Mouse (Mus musculus) forebrain, embryonic 16.5 days (tissue): ENCODE measurements around the gene Kcnrg. TPM values are rescaled to one million over a fixed set of nuclear protein-coding genes. Genes with fewer than 3 reads are reported as not detected.

ENCODE experiments used
- ATAC-seq: fragments of 200-750 bp; cut with Nextera tagmentation; 2 replicates; pipeline ENCODE4 v1.8.0; 2017; ENCODE audit warnings: mild to moderate bottlenecking, moderate library complexity
- H3K27ac ChIP-seq: fragments of 300-500 bp; sonication (generic); 2 replicates; pipeline ENCODE4 v1.5.1; 2014; ENCODE audit warnings: low read length, control low read depth
- H3K27me3 ChIP-seq: fragments of 300-500 bp; sonication (generic); replicated peaks from 2 replicates; pipeline ENCODE4 v1.6.1; 2014; ENCODE audit warnings: low read length; ENCODE audit not compliant: control insufficient read depth, insufficient read depth
- H3K36me3 ChIP-seq: fragments of 300-500 bp; sonication (generic); 2 replicates; pipeline ENCODE4 v1.6.1; 2014; ENCODE audit not compliant: control insufficient read depth, insufficient read depth
- H3K4me1 ChIP-seq: fragments of 300-500 bp; sonication (generic); replicated peaks from 2 replicates; pipeline ENCODE4 v1.6.1; 2014; ENCODE audit warnings: low read length; ENCODE audit not compliant: control insufficient read depth, insufficient read depth
- H3K4me2 ChIP-seq: fragments of 300-500 bp; sonication (generic); 2 replicates; pipeline ENCODE4 v1.6.1; 2014; ENCODE audit warnings: mild to moderate bottlenecking, low read length, control low read depth
- H3K4me3 ChIP-seq: fragments of 300-500 bp; sonication (generic); replicated peaks from 2 replicates; pipeline ENCODE4 v1.5.1; 2014; ENCODE audit warnings: mild to moderate bottlenecking, low read length, control low read depth
- H3K9ac ChIP-seq: fragments of 300-500 bp; sonication (generic); replicated peaks from 2 replicates; pipeline ENCODE4 v1.6.1; 2014; ENCODE audit warnings: low read depth, low read length, control low read depth
- H3K9me3 ChIP-seq: fragments of 300-500 bp; sonication (generic); 2 replicates; pipeline ENCODE4 v1.6.1; 2016; ENCODE audit warnings: low read length; ENCODE audit not compliant: control insufficient read depth
- WGBS: fragments of 180-500 bp; shearing (Covaris S2); extraction: QIAGEN DNeasy Blood & Tissue Kit; methylation state at CpG from one replicate; pipeline ENCODE4 v1.1.7; 2014; 5-methylcytosine and 5-hydroxymethylcytosine counted together
- polyA plus RNA-seq: library from polyadenylated mRNA; unstranded; fragments of >200 nt; fragmentation: Nextera tagmentation; extraction: Ambion mirVana; gene quantifications from 2 replicates; pipeline ENCODE4 v1.2.1, GENCODE M21; 2015

Kcnrg gene
- polyA plus RNA-seq, 1 experiment from 2014 or later, result 3.7 TPM

DNA sequence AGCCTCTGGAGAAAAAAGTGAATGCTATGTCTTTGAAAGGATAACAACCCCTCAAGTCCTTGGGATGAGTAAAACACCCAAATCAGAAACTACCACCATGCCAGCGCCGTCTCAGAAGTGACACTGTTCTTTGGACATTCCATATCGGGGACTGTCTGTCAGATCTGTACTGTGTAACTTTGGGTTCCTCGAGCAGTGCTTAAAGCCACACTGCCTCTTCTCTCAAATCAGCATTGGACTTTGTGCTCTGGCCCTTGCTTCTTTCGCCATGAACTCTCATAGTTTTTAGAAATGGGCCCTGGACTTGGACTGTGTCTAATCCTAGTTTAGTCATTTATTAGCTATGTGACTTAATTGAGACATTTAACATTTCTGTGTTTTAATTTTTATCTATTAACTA lies 4.5 kb downstream of the Kcnrg start:
- Histone ChIP-seq H3K4me2 (no peak overlapping the region), H3K27ac (no peak overlapping the region), H3K4me3 (no peak overlapping the region), H3K9ac (no peak overlapping the region), H3K36me3 (peaks cover 15% of the 10 kb centered on the region), H3K9me3 (no peaks in the 10 kb centered on the region), H3K4me1 (no peaks in the 10 kb centered on the region), H3K27me3 (no peaks in the 10 kb centered on the region)
- ATAC-seq, result no peak
- 95% methylated on average over 5 of the region's 5 CpGs for WGBS

DNA sequence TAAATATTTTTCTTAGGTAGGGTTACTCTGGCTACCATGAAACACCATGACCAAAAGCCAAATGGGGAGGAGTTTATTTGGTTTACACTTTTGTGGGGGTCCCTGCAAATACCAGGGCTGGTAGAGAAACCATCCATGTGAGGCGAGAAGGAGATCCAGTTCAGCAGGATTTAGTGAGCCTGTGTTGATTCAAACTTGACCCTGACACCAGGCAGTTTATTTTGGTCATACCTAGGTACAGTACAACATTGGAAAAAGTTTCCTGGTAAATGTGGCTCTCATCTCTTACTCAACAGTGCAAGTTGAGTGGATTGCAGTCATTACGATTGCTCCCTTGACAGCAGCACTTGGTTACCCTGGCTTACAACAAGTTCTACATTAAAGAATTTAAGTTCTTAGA lies 6.1 kb downstream of the Kcnrg start:
- H3K4me3 ChIP-seq, result no peak overlapping the region
- WGBS, result 99% methylated on average over 2 of the region's 2 CpGs
- H3K4me2 ChIP-seq, result no peak overlapping the region
- no peak for ATAC-seq
- H3K4me1 ChIP-seq, result no peaks in the 10 kb centered on the region
- H3K27me3 ChIP-seq, result no peaks in the 10 kb centered on the region
- H3K9ac ChIP-seq, result no peak overlapping the region
- H3K27ac ChIP-seq, result no peak overlapping the region
- peaks cover 6% of the 10 kb centered on the region; the same call in 1 of the 2 replicates for H3K36me3 ChIP-seq
- H3K9me3 ChIP-seq, result no peaks in the 10 kb centered on the region

DNA sequence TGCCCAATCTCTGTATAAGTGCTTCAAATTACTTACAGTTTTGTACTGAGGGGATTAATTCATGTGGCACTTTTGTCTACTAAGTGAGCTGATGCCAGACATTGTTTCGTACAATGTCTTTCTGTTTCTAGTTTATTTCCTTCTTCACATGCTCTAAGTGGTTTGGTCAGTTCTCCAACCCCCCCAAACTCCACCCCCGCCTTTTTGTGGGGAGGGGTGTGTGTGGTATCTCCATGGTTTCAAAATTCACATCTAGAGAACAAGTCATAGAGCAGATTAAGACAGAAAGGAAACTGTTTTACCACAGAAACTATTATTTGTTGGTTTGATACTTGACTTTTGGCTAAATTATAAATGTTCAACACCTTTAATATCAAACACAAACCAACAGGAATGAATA lies 13.1 kb downstream of the Kcnrg start:
- no peak overlapping the region for H3K4me3 ChIP-seq
- ATAC-seq, result no peak
- H3K36me3 ChIP-seq, result no peaks in the 10 kb centered on the region; the same call in none of the 2 replicates
- H3K27ac ChIP-seq, result no peak overlapping the region
- no peaks in the 10 kb centered on the region for H3K27me3 ChIP-seq
- no peak overlapping the region for H3K9ac ChIP-seq
- no peak overlapping the region for H3K4me2 ChIP-seq
- no peaks in the 10 kb centered on the region for H3K4me1 ChIP-seq
- H3K9me3 ChIP-seq, result no peaks in the 10 kb centered on the region
- 80% methylated on average over 2 of the region's 2 CpGs for WGBS

DNA sequence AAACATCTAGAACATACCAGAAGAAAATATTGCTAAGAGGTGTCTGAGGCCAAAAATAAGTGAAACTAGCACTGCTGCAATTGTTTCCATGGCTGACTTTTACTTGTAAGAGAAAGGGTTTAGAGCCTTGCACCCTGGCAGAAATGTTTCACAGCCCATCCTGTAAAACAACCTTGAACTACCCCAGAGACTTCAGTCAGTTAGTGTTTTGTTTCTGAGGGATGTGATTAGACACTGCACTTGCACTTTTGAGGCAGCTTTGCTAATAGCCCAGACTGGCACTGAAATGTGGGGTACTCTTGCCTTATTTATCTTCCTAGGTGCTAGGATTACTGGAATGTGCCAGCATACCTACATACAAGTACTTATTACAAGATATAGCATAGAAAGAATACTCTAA lies 28.7 kb downstream of the Kcnrg start:
- ATAC-seq, result no peak
- Histone ChIP-seq H3K27ac (no peak overlapping the region), H3K9ac (no peak overlapping the region), H3K9me3 (no peaks in the 10 kb centered on the region), H3K4me2 (no peak overlapping the region), H3K4me3 (no peak overlapping the region), H3K27me3 (no peaks in the 10 kb centered on the region), H3K4me1 (no peaks in the 10 kb centered on the region), H3K36me3 (peaks cover 9% of the 10 kb centered on the region; the same call in 1 of the 2 replicates)

DNA sequence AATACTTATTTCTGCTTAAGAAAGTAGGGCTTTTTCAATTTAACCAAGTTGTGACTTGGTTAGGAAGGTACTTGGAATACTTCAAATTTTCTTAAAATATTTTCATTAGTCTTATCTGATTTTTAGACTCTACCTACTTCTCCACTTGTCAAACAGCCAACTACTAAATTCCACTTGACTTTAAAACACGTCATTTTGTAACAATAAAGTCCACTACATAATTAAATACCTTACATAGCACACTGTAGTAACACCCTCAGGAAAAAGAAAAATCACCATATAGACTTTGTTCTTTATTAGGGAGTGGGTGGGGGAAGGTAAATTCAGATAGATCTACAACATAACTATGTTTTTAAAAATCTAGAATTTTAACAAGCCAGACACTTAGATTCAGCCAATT lies 35.4 kb downstream of the Kcnrg start:
- ATAC-seq, result no peak
- Histone ChIP-seq H3K27ac (no peak overlapping the region), H3K36me3 (no peaks in the 10 kb centered on the region), H3K9ac (no peak overlapping the region), H3K9me3 (no peaks in the 10 kb centered on the region), H3K4me2 (no peak overlapping the region), H3K4me1 (no peaks in the 10 kb centered on the region), H3K27me3 (no peaks in the 10 kb centered on the region), H3K4me3 (no peak overlapping the region)
- 41% methylated on average over 1 of the region's 1 CpGs for WGBS

DNA sequence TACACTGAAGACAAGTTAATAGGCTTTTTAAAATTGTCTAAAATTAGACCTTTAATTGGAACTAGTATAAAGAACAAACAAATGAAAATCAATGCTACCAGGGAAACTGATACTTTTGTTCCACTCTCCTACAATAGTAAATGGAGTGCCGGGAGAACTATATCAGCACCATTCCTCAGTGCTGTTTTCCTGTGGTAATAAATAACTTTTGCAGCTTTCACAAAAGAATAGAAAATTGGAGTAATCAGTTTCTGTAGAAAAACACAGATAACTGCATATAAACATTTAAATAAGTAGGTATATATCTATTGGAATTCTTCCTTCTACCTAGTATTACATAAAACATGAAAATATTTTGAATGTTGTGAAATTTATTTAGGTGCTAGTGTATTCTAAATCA lies 38.3 kb downstream of the Kcnrg start:
- H3K4me3 ChIP-seq, result no peak overlapping the region
- H3K27ac ChIP-seq, result no peak overlapping the region
- WGBS, result 17% methylated on average over 1 of the region's 1 CpGs
- H3K9me3 ChIP-seq, result no peaks in the 10 kb centered on the region
- no peak for ATAC-seq
- H3K4me2 ChIP-seq, result peak overlapping the region; percentile 26; the same call in 1 of the 2 replicates
- no peak overlapping the region for H3K9ac ChIP-seq
- H3K27me3 ChIP-seq, result no peaks in the 10 kb centered on the region
- no peaks in the 10 kb centered on the region for H3K36me3 ChIP-seq
- H3K4me1 ChIP-seq, result peaks cover 10% of the 10 kb centered on the region

DNA sequence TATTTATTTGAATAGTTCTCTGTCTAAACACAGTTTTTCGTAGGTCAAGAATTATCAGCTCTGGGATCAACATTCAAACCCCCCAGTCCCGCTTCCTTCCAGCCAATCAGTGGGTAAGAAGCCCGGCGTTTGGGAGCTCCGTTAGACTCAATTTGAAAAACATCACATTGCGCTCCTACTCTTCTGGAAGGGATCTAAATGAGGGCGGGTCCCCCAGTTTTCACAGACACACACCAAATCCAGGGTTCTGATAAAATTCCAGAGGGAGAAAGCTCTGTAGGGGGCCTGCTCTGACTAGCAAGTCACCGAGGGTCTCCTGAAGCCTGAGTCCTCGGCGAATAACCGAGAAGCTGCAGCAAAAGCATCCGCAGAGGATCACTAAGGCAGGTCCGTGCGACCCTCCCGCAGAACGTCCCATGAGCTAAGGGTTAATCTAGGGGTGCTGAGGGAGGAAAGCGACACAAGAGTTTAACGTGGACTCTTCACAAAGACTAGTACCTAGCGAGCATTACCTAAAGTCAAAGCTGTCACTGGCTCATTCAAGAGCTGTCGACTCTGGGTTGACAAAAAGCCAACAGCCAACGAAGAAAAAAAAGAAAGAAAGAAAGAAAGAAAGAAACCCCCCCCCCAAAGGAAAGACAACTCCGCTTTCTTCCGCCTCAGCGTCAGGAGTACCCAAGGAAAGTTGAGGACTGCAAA lies 40.1 kb downstream of the Kcnrg start:
- WGBS, result under 1% methylated on average over 24 of the region's 24 CpGs
- peak overlapping the region; percentile 67 for H3K4me2 ChIP-seq
- no peaks in the 10 kb centered on the region for H3K9me3 ChIP-seq
- ATAC-seq, result no peak
- peak overlapping the region; percentile 86 for H3K9ac ChIP-seq
- peak overlapping the region; percentile 82 for H3K4me3 ChIP-seq
- no peaks in the 10 kb centered on the region for H3K36me3 ChIP-seq
- H3K27me3 ChIP-seq, result no peaks in the 10 kb centered on the region
- H3K4me1 ChIP-seq, result peaks cover 10% of the 10 kb centered on the region
- H3K27ac ChIP-seq, result peak overlapping the region; percentile 88

DNA sequence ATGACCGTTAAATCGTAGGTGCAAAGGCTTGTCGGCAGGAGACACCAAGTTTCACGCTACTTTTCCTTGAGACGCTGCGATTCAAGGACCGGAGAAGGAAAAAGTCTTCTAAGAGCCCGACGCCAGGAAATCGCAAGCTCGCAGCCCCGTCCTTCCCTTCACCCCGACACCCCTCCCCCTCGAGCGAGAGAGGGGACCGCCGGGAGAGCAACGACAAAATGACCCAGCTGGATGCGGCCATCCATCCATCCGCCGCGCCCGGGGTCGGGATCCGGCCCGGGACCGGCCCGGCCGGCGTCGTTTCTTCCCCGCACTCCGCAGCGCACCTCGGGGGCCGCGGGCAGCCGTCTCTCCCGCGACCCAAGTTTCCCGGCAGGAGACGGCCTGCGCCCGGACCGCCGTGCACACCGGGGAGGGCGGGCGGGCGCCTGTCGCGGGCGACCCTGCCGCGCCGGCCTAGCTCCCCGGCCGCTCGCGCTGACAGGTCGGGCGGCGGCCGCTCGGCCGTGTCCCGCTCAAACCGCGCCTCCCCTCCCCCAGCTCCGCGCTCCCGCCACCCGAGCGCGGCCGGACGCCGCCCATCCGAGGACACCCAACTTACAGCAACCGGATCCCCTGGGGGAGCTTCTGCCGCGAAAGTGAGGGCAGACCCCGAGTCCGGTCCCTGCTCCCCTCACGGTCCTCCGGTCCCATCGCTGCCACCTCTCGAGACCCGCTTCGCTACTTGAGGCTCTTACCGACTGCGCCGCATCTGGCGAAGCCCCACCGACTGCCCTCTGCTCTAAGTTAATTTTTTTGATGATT lies 40.8 kb downstream of the Kcnrg start:
- H3K27me3 ChIP-seq, result no peaks in the 10 kb centered on the region
- WGBS, result under 1% methylated on average over 65 of the region's 95 CpGs
- ATAC-seq, result peak; percentile 61

DNA sequence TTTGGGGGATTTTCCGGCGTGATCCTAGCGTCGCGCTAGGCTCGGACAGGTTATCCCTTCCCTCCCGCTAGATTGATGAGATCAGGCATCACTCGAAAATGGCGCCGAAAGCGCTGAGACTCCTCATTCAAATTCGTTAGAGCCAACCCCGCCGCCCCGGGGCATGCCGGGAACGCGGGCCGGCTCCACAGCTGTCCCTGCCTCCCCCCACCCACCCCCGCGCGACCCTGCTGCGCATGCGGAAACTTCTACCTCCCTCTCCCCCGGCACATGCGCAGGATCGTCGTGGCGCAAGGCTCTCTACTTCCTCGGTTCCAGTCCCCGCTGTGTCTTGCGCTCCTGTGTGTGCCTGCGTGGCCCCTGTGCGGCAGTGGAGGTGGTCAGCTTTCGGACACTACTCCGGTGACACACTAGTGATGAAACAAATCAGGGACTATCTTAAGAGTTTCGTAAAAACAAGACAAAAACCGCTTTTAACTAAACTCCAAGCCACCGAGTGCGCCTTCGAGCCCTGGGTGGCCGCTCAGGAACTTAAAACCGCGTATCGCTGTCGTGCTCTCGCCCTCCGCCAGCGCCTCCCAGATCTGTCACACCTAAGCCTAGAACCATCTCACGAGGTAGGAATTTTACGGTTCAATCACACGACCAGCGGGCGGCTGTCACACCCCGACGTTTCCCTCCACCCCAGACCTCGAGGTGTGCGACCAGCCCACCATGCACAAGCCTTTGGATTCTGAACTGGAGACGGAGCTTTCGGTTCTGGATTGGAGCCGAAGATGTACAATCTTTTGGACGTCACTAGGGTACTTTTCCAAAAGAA lies 41.6 kb downstream of the Kcnrg start:
- peak overlapping the region; percentile 82 for H3K4me3 ChIP-seq
- 2% methylated on average over 62 of the region's 62 CpGs for WGBS
- ATAC-seq, result peak; percentile 95

More for the DNA sequence above, 40.8 kb downstream of the Kcnrg start:
- H3K27ac ChIP-seq, result peak overlapping the region; percentile 88
- peak overlapping the region; percentile 82 for H3K4me3 ChIP-seq
- peak overlapping the region; percentile 67 for H3K4me2 ChIP-seq
- peaks cover 10% of the 10 kb centered on the region for H3K4me1 ChIP-seq
- no peaks in the 10 kb centered on the region for H3K9me3 ChIP-seq
- H3K9ac ChIP-seq, result peak overlapping the region; percentile 86
- H3K36me3 ChIP-seq, result no peaks in the 10 kb centered on the region

More for the DNA sequence above, 41.6 kb downstream of the Kcnrg start:
- Histone ChIP-seq H3K36me3 (no peaks in the 10 kb centered on the region), H3K27me3 (no peaks in the 10 kb centered on the region), H3K4me1 (peaks cover 10% of the 10 kb centered on the region), H3K9ac (peak overlapping the region; percentile 86), H3K27ac (peak overlapping the region; percentile 88), H3K9me3 (no peaks in the 10 kb centered on the region), H3K4me2 (peak overlapping the region; percentile 81)
